Mouse (Mus musculus) brain, embryonic 18.5 days (tissue): ENCODE measurements around the gene Nab1.
"Not testable (repeated sequence)": the region's sequence is repeated elsewhere in the genome, so short reads cannot be mapped to it uniquely, and the experiment has no call there.

Source experiments
- DNase-seq: peaks from one replicate; pipeline ENCODE4 v3.0.0-alpha.2; 2012; ENCODE audit warnings: low read depth, low spot score

Nab1 gene

DNA sequence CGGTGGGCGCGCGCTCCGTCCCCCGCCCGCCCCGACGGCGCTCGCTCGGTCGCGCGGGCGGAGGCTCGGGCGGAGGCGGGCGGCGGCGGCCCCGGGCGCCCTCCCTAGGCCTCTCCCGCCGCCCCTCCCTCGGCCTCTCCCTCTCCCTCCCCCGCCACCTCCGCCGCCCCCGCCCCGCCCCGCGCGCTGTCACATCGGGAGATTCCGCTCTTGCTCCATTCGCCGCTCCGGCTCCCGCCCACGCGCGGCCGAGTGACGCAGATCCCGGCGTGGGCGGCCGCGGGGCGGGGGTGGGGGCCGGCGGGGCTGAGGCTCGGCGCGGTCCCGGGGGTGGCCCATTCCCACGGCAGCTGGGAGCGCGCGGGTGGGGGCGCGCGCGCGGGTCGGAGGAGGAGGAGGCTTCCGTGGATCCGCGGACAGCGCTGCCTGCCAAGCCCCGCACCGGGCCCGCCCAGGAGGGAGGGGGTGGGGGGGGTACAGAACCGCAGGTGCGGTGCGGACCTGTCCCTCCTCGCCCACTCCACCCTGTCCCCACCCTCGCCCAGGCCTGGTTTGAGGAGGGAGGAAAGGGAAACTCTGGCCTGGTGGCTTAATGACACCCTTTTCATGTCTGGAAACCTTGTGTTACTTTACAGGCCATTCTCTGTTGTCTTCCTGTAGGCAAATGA lies at the start of gene Nab1:
Gene Nab1, minus strand, starts transcription at position 366 of the 668 bp plus-strand sequence.
- no peak for DNase-seq

GRCm38 (mm10) chr1:52547451-52547850 lies 47.0 kb upstream of the Nab1 start:
- no peak for DNase-seq

DNA sequence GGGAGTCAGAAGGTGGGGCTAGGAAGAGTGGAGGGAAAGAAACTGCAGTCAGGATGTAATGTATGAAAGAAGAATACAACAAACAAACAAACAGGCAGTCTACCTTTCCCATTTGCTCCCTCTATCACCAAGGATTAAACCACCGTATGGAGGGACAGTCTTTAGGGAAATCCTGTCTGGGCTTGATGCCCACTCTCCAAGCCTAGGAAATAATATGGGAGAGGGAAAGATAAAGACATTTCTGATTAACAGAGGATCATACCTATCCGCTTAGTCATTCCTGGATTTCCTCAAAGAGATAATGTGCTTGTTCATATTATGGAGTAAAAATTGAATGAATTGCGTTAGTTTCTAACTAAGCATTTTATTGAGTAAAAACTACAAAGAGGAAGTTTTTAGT lies 46.3 kb upstream of the Nab1 start:
- DNase-seq, result no peak

- DNase-seq, result not testable (repeated sequence)
Observed at GRCm38 (mm10) chr1:52540124-52540523, 39.6 kb upstream of the Nab1 start.

DNA sequence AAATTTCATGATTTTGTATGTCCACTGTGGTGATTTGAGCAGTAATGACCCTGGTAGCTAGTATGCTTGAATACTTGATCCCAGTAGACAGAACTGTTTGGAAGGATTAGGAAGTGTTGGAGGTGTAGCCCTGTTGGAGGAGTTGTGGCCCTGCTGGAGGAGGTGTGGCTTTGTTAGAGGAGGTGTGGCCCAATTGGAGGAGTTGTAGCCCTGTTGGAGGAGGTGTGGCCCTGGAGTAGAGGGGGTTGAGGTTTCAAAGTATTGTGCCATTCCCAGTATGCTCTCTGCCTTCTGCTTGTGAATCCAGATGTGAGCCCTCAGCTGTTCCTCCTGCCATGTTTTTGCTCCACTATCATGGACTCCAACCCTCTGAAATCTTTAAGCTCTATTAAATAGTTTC lies 29.5 kb upstream of the Nab1 start:
- no peak for DNase-seq

DNA sequence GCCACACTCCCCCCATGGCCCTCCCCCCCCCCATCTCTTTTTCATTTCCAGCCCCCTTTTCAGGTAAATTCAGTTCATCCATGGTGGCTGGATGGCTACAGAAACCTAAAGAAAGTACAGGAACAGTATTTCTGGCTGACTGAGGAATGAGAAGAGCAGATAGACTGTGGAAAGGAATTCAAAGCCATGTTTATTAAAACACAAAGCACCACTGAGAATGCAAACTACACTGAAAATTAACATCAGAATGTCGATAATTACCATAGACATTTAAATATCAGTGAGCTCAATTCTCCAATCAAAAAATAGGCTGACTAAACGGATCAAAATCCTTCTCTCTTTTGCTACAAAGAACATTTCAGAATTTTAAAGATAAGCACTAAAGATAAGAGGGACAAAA lies 27.2 kb upstream of the Nab1 start:
- DNase-seq, result no peak

DNA sequence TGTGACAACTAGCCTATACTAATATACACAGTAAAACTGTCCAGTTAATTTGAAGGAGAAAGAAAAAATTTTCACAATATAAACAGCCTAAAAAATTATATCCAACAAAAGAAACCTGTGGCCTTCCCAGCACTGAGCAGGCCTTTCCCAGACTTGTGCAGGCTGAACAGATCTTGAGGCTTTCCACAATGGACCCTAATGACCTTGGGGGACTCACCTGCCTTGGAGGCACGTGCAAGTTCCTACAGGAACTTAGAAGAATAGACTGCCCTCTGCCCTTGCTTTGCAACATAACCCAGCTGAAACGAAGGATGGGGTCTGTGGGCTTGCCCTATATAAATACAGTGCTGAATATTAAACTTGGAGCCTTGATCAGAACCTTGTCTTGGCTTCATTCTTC lies 26.8 kb upstream of the Nab1 start:
- DNase-seq, result no peak

DNA sequence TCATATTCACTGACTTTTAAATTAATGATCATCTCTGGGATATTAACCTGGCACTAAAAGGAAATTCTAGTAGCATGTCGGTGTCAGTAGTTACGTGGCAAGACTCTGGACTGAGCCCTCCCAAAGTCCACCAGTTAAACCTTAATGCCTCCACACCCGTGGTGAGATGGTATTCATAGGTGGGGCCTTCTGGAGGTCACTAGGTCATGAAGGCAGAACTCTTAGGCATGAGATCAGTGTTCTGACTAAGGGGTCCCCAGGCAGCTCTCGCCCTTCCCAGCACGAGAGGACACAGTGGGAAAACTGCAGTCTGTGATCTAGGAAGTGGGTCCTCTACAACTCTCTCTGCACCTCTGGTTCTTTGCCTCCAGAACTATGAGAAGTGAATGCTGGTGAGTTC lies 24.2 kb upstream of the Nab1 start:
- no peak for DNase-seq

DNA sequence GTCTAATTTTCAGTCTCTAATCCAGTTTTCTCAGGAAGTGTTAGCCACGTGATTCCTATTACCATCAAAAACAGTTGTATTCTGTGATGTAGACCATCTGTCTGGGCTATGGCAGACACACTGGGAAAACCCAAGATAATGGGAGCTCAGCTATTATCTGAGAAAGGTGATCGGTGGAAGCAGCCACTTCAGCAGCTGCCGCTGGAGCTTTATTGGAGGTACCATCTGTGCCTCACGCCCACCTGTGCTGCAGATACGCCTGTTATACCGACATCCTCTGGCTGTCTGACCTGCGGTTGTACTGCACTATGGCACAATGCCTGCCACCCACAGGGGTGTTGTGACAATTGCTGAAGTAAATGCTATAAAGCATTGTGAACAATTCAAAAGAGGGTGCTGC lies 23.7 kb upstream of the Nab1 start:
- no peak for DNase-seq

DNA sequence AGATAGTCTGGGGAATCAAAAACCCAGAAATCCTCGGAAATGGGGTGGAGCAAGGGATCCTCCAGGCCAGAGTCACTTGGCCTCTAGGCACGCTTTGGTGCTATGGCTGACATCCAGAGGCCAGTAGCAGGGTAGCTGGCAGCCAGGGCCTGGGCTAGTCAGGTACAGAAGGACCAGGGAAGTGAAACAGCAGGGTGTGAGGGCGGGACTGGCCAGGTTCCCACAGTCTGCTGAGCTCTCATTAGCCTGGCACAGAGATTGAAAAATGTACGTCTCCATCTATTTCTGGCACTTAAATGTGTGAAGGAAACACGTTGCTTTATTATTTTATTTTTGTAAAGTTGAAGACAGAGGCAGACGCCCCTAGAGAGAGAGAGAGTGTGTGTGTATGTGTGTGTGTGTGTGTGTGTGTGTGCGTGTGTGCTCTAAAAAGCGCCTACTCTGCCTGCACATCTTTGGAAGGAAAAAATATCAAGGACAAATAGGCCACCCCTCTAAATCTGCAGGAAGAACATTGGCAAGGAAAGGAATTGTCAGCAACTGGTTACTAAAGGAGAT lies 21.0 kb upstream of the Nab1 start:
- no peak for DNase-seq

DNA sequence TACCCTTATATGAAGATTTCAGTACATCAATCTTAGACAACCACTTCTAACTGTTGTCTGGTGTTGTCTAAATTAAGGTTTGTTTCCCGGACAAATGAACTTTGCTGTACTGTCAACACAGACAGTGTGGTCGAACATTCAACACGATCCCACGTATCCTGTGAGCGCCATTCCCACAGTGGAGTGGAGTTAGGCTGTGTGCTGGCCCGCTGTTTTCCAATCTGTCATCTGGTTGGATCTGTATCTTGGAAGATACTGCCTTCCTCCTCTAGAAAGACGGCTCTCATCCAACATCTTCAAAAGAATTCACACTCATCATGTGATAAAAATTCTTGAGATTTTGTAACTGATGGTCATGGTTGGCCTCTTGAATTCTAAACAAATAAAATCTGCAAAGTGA lies 19.7 kb upstream of the Nab1 start:
- no peak for DNase-seq

GRCm38 (mm10) chr1:52515249-52515648 lies 14.8 kb upstream of the Nab1 start:
- no peak for DNase-seq

DNA sequence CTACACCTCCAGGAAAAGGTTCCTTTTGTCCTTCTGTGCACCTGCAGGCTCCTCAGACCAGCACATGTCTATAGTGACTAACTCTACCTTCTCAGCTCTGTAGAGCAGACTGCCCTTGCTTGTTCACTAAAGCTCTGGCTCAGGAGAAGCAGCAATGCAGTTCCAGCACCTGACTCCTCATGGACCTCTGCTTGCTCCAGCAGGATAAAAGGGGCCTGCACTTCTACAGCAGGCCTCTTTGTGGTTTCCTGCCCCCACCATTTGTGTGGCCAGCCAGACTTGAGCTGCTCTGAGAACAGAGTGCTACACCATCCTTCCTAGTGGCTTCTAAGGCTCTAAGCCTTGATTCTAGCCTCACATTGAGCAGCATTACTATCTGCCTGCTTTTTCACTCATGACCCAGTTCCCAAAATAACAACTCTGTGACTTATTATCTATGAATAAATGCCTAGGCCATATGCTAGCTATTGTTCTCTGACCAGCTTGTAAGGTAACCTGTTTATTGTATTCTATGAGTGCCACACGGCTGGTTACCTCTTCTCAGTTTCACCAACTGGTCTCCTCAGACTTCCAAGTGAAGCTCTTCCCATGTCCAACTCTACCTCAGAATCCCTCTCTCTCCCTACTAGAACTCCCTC lies 11.4 kb upstream of the Nab1 start:
- DNase-seq, result no peak

DNA sequence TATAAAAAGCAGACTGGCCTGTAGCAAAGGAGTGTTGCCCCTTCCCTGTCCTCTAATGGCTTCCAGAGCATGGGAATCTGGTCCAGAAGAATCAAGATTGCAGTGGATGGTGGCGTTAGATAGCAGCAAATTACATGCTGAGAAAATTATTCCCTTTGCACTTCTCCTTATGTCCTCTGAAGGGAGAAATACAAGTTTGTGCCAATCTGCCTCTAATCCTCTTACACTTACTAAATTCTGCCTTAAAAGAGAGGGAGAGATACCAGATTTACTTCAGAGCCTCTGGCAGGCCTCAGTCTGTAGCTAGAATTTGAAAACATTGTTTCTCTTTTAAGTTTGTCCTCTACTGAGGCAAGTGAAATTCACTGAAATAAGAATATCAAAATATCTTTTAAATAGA lies 5.7 kb upstream of the Nab1 start:
- DNase-seq, result no peak

GRCm38 (mm10) chr1:52502296-52502695 lies 1.8 kb upstream of the Nab1 start:
- DNase-seq, result no peak

DNA sequence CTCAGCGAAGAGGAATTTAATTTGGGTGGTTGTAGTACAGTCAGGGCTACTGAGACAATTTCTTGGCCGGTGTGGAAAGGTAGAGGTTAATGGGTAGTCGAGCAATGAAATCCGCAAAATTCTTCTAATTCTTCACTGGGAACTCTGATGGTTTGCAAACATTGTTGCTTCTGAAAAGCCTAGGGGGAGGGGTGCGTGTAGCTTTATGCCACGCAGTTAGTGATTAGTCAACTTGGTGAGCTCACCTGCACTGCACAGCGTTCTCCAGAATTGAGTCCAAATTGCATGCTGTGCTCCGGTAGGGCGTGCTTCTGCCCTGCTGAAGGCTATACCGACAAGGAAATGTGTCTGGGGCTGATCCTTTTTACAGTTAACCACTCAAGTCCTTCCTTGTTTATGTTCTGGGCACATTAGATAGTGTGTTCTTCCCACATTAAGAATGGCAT lies 1.2 kb upstream of the Nab1 start:
- DNase-seq, result no peak

DNA sequence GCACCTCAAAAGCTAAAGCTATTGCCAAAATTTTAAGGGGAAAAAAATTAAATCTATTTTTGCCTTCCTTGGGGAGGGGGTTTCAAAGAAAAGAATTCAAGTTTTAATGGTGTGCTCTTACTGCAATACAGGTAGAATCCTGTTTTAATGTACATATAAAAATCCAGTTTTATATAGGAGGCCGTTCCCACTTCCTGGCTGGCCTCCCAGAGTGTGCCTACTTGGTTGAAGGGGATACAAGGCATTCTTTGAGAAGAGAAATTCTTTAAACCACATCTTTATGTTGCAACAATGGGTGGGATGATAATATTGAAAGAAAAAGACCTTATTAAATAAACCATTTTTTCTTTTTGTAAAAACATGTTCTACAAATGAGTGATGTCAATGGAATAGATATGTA lies 611 bp upstream of the Nab1 start:
- DNase-seq, result no peak

DNA sequence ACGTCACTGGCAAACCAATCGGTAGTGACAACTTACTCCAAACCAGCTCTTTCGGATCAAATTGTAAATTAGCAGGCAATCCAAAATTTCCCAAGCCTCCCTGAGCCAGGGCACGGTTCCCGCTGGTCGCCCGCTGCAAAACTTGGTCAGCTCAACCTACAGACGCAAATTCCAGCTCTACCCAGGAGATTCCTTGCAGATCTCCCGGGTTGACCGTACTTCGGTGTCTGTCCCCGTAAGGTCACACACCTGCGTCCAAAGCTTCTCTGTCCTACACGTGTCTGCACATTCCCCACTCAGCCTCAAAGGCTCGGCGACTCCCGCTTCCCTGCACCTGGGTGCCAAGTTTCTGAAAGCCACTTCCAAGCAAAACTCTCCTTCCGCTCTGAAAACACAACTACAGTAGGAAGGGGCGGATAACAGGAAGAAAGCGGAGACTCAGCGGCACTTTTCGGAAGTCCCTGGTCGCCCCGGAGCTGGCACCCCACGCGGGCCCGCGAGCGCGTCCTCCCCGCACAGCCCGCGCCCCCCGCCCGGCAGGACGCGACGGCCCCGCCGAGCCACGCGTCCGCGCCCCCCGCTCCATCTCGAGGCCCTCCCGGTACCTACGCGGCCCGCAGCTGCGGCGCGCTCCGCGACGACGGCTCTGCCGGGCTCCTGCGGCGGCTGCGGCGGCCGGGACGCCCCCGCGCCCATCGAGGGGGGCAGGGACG lies 722 bp downstream of the Nab1 start:
- DNase-seq, result no peak

DNA sequence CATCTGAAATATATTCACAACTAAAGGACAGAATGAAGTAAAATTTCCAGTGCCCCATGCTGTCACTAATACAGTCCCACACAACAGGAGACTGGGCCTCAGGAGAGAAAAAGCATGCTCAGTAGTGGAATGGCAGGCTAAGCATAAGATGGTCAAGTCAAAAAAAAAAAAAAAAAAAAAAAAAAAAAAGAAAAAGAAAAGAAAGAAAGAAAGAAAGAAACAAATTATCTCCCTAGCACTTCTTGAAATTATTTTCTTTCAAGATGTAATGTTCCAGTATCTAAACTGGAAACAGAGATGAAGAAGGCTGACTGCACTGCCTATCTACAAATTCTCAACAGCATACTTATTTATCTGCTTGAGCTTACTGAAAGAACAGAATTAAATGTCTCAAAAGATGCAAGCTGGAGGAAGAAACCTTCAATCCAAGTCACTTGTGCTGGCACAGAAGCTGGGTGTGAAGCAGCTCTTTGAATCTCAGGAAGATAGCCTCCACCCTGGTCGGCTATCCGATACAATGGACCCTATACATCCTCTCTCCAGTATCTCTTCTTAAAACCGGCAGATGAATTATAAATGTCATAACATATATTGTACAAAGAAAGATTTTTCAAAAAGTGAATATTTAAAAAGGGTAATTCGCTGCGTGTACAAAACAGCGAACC lies 1.6 kb downstream of the Nab1 start:
- no peak for DNase-seq

- no peak for DNase-seq
Observed at GRCm38 (mm10) chr1:52489538-52490181, 10.8 kb downstream of the Nab1 start.

DNA sequence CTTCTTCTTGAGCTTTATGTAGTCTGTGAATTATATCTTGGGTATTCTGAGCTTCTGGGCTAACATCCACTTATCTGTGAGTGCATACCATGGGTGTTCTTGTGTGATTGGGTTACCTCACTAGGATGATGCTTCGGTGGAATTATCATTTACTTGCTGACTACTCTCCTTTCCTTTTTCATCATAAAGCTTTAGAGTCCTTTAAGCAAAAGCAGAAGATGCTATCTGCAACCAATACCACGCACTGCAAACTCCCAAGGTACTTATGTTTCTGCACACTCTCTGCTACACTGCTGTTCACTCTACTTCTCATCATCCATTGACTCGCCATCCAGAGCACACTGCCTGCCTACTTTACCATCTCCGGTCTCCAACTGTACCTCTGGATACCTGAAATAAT lies 15.5 kb downstream of the Nab1 start:
- DNase-seq, result no peak

DNA sequence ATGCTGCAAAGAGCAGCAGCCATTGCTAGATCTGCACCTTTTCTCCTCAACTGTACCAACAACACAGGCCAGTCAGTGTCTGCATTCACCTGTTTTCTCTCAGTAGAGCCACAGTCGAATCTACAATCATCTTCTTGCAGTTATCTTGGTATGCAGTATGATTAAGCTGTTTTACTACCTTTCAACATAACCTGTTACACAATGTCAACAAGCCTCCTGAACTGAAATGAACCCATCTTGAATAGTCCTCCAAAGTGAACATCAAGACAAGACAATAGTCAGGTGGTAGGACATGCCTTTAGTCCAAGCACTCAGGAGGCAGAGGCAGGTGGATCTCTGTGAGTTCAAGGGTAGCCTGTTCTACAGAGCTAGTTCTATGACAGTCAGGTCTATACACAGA lies 26.2 kb downstream of the Nab1 start:
- no peak for DNase-seq
